Mouse (Mus musculus) neural tube, embryonic 11.5 days (tissue): Measurements from ENCODE around the gene B4galnt2. TPM values are rescaled to one million over a fixed set of nuclear protein-coding genes. Genes with fewer than 3 reads are reported as not detected.

Source experiments
- ATAC-seq: fragments of 200-750 bp; cut with Nextera tagmentation; 2 replicates; pipeline ENCODE4 v1.8.0; 2017; ENCODE audit warnings: moderate number of reproducible peaks, mild to moderate bottlenecking, moderate TSS enrichment, moderate library complexity; ENCODE audit not compliant: insufficient read depth, low FRiP score, low TSS enrichment
- DNase-seq: peaks from one replicate; pipeline ENCODE4 v3.0.0-alpha.2; 2015; ENCODE audit warnings: low spot score
- H3K27ac ChIP-seq: fragments of 300-500 bp; sonication (generic); 2 replicates; pipeline ENCODE4 v1.5.1; 2014; ENCODE audit warnings: low read depth, mild to moderate bottlenecking, low read length
- H3K27me3 ChIP-seq: fragments of 300-500 bp; sonication (generic); 2 replicates; pipeline ENCODE4 v1.6.1; 2014; ENCODE audit warnings: mild to moderate bottlenecking, low read length, mixed read lengths; ENCODE audit not compliant: control insufficient read depth, insufficient read depth
- H3K36me3 ChIP-seq: fragments of 300-500 bp; sonication (generic); 2 replicates; pipeline ENCODE4 v1.6.1; 2014; ENCODE audit warnings: mild to moderate bottlenecking, low read length, moderate library complexity, mixed read lengths; ENCODE audit not compliant: control insufficient read depth, insufficient read depth
- H3K4me1 ChIP-seq: fragments of 300-500 bp; sonication (generic); 2 replicates; pipeline ENCODE4 v1.6.1; 2014; ENCODE audit warnings: low read length, mixed read lengths; ENCODE audit not compliant: control insufficient read depth, insufficient read depth
- H3K4me2 ChIP-seq: fragments of 300-500 bp; sonication (generic); 2 replicates; pipeline ENCODE4 v1.6.1; 2014; ENCODE audit warnings: low read depth, mild to moderate bottlenecking, moderate library complexity
- H3K4me3 ChIP-seq: fragments of 300-500 bp; sonication (generic); 2 replicates; pipeline ENCODE4 v1.5.1; 2014; ENCODE audit warnings: low read depth, low read length
- H3K9ac ChIP-seq: fragments of 300-500 bp; sonication (generic); 2 replicates; pipeline ENCODE4 v1.6.1; 2014; ENCODE audit warnings: mild to moderate bottlenecking, low read length
- H3K9me3 ChIP-seq: fragments of 300-500 bp; sonication (generic); 2 replicates; pipeline ENCODE4 v1.6.1; 2016; ENCODE audit warnings: low read length; ENCODE audit not compliant: control insufficient read depth
- WGBS: fragments of 180-500 bp; shearing (Covaris S2); extraction: QIAGEN DNeasy Blood & Tissue Kit; methylation state at CpG from one replicate; pipeline ENCODE4 v1.1.7; 2014; 5-methylcytosine and 5-hydroxymethylcytosine counted together
- polyA plus RNA-seq: library from polyadenylated mRNA; unstranded; fragments of >200 nt; fragmentation: Nextera tagmentation; extraction: Ambion mirVana; gene quantifications from 2 replicates; pipeline ENCODE4 v1.2.1, GENCODE M21; 2014

Gene B4galnt2
- polyA plus RNA-seq, 1 experiment from 2014 or later, result not detected

DNA sequence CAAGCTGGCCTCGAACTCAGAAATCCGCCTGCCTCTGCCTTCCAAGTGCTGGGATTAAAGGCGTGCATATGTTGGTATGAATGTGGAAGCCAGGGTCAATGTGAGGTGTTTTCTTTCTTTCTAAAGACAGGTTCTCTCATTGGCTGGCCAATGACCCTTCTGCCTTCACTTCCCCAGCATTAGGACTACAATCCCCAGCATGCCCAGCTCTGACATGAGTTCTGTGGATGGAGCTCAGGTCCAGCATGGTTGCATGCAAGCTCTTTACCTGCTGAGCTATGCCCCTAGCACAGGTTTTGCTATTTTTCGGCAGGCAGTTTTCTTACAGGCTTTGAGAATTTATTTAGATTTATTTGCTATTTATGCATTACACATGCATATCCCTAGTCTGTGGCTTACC is 57.4 kb downstream of the B4galnt2 start:
- H3K4me3 ChIP-seq, result no peak overlapping the region

GRCm38 (mm10) chr11:95853684-95854083 is 61.0 kb downstream of the B4galnt2 start:
- H3K27ac ChIP-seq, result no peak overlapping the region
- no peak overlapping the region for H3K9ac ChIP-seq
- H3K4me3 ChIP-seq, result no peak overlapping the region
- H3K4me1 ChIP-seq, result peaks cover 8% of the 10 kb centered on the region; the same call in 1 of the 2 replicates
- H3K9me3 ChIP-seq, result no peaks in the 10 kb centered on the region
- ATAC-seq (no peak), DNase-seq (no peak)
- 73% methylated on average over 5 of the region's 5 CpGs for WGBS
- no peaks in the 10 kb centered on the region for H3K27me3 ChIP-seq
- no peak overlapping the region for H3K4me2 ChIP-seq
- H3K36me3 ChIP-seq, result no peaks in the 10 kb centered on the region

More for the DNA sequence above, 57.4 kb downstream of the B4galnt2 start:
- Histone ChIP-seq H3K36me3 (no peaks in the 10 kb centered on the region), H3K9me3 (no peaks in the 10 kb centered on the region), H3K27ac (no peak overlapping the region), H3K4me2 (no peak overlapping the region), H3K27me3 (no peaks in the 10 kb centered on the region), H3K9ac (no peak overlapping the region), H3K4me1 (peaks cover 11% of the 10 kb centered on the region; the same call in 1 of the 2 replicates)
- ATAC-seq (no peak), DNase-seq (no peak)
- WGBS, result 80% methylated on average over 4 of the region's 4 CpGs

- H3K4me3 ChIP-seq, result no peak overlapping the region
- H3K9ac ChIP-seq, result no peak overlapping the region
- no peaks in the 10 kb centered on the region for H3K27me3 ChIP-seq
- H3K4me1 ChIP-seq, result no peaks in the 10 kb centered on the region
- H3K4me2 ChIP-seq, result no peak overlapping the region
- H3K27ac ChIP-seq, result no peak overlapping the region
- WGBS, result 75% methylated on average over 2 of the region's 2 CpGs
- DNase-seq (no peak), ATAC-seq (no peak)
- no peaks in the 10 kb centered on the region for H3K36me3 ChIP-seq
- no peaks in the 10 kb centered on the region for H3K9me3 ChIP-seq
Measured at GRCm38 (mm10) chr11:95850898-95851297, 63.8 kb downstream of the B4galnt2 start.

DNA sequence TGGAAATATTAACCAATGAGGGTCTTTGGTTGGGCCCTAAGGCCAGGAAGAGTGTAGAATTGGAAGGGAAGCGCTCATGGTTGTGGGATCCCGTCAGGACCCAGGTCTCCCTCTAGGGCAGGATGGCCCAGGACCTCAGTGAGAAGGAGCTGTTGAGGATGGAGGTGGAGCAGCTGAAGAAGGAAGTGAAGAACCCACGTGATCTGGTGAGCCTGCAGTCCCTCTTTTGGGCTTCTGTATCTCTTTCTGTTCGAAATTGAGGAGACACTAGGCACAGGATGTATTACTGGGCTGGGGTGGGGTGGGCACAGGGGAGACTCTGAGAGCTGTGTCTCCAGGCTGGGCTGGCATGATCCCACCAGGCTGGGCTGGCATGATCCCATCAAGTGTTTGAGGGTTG is 69.8 kb downstream of the B4galnt2 start:
- Histone ChIP-seq H3K9me3 (no peaks in the 10 kb centered on the region), H3K4me3 (no peak overlapping the region), H3K36me3 (no peaks in the 10 kb centered on the region), H3K27me3 (no peaks in the 10 kb centered on the region; the same call in 1 of the 2 replicates), H3K4me2 (no peak overlapping the region), H3K9ac (no peak overlapping the region), H3K4me1 (no peaks in the 10 kb centered on the region), H3K27ac (no peak overlapping the region)
- WGBS, result 63% methylated on average over 4 of the region's 4 CpGs
- DNase-seq (no peak), ATAC-seq (no peak)

DNA sequence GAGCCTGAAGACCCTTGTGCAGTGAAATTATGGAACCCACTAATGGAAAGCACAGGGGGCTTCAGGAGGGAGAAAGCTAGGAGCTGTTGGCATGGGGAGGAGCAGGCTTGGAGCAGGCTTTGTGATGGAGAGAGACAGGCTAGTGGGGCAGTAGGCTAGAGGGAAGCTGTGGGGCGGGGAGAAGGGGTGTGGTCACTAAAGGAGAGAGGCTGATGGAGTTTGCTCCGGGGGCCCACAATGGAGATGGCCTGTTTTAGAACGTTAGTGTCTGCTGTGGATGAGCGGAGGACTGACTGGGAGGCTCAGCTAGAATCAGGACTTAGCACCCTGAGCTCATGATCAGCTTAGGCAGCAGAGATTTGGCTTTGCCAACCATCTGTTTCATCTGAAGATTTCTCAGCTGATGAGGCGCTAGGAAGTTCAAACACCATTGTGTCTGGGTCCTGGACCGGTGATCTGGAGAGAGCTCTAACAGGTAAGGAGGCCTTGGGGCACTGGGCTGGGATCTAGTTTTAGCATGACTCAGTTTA is 71.2 kb downstream of the B4galnt2 start:
- 58% methylated on average over 6 of the region's 6 CpGs for WGBS
- Histone ChIP-seq H3K4me3 (no peak overlapping the region), H3K4me2 (no peak overlapping the region), H3K36me3 (no peaks in the 10 kb centered on the region), H3K27ac (no peak overlapping the region), H3K27me3 (no peaks in the 10 kb centered on the region; the same call in 1 of the 2 replicates), H3K9me3 (no peaks in the 10 kb centered on the region), H3K4me1 (no peaks in the 10 kb centered on the region), H3K9ac (no peak overlapping the region)
- DNase-seq (no peak), ATAC-seq (no peak)

DNA sequence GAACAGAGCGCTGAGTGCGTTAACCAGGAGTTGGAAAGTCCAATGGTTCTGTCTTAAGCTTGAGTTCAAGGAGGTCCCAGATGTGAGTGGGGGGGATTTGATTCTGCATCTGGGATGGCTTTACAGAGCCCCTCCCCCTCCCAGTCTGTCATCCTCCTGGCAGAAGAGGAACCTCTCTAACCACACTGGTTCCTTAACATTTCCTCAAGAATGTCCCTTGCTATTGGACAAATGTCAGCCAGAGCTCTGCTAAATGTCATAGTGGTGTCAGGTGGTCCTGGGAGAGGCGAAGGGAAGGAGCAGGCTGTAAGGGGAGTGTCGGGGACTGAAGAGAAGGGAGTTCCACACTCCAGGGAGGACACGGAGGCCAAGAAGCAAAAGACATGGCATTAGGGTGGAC is 71.7 kb downstream of the B4galnt2 start:
- H3K27me3 ChIP-seq, result no peaks in the 10 kb centered on the region; the same call in 1 of the 2 replicates
- ATAC-seq, result no peak

DNA sequence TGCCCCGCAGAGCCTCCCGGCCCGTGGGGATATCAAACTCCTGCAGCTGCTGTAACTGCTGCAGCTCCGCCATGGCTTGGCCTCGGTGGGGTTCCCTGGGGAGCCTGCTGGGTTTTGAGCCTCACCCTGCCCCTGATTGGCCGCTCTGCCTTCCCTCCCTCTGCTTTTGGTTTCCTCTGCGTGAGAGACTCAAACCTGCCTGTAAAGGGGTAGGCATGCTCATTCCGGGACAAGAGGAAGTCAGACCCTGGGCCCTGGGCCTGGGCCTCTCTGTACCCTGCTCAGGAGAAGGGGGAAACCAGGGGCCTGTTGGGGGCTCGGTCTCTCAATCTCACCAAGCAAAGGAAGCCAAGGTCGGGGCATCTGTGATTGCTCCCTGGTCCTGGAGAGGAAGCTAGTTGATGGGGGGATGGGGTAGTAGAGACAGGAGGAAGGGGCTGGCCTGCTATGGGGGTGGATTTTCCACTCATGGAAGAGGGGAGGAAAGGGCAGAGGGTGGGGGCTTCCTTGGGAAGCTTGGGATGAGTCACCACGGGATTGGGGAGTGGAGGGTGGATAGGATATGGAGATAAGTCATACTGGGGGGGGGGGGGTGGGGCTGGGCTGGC is 72.5 kb downstream of the B4galnt2 start, which contains the start of gene Abi3:
Abi3 (minus strand) TSS at position 403 of the 608 bp plus-strand sequence.
- ATAC-seq (no peak), DNase-seq (no peak)
- Histone ChIP-seq H3K4me3 (no peak within 1 kb of the TSS), H3K9ac (0 out of 2 replicates have a peak within 1 kb of the TSS, but pooled peaks have one; percentile 2), H3K4me1 (no peaks in the 10 kb centered on the region), H3K27ac (no peak within 1 kb of the TSS), H3K9me3 (no peaks in the 10 kb centered on the region), H3K27me3 (no peaks in the 10 kb centered on the region; the same call in 1 of the 2 replicates), H3K36me3 (no peaks in the 10 kb centered on the region), H3K4me2 (no peak within 1 kb of the TSS)
- 11% methylated on average over 11 of the region's 11 CpGs for WGBS

More for the DNA sequence above, 71.7 kb downstream of the B4galnt2 start:
- 66% methylated on average over 5 of the region's 5 CpGs for WGBS
- no peak overlapping the region for H3K4me3 ChIP-seq
- H3K4me2 ChIP-seq, result no peak overlapping the region
- H3K36me3 ChIP-seq, result no peaks in the 10 kb centered on the region
- H3K9me3 ChIP-seq, result no peaks in the 10 kb centered on the region
- no peaks in the 10 kb centered on the region for H3K4me1 ChIP-seq
- no peak for DNase-seq
- H3K9ac ChIP-seq, result no peak overlapping the region
- H3K27ac ChIP-seq, result no peak overlapping the region

- no peak overlapping the region for H3K9ac ChIP-seq
- WGBS, result 64% methylated on average over 10 of the region's 10 CpGs
- DNase-seq, result no peak
- no peaks in the 10 kb centered on the region for H3K36me3 ChIP-seq
- H3K4me2 ChIP-seq, result no peak overlapping the region
- no peak overlapping the region for H3K4me3 ChIP-seq
- no peak for ATAC-seq
- H3K27me3 ChIP-seq, result no peaks in the 10 kb centered on the region; the same call in 1 of the 2 replicates
- no peak overlapping the region for H3K27ac ChIP-seq
- H3K9me3 ChIP-seq, result no peaks in the 10 kb centered on the region
- no peaks in the 10 kb centered on the region for H3K4me1 ChIP-seq
Measured at GRCm38 (mm10) chr11:95841498-95841830, 73.2 kb downstream of the B4galnt2 start.
